Mouse (Mus musculus): Measurements from ENCODE around the gene Dpysl5. TPM values are rescaled to one million over a fixed set of nuclear protein-coding genes. Genes with fewer than 3 reads are reported as not detected.

Dpysl5 gene
- polyA plus RNA-seq, 1 experiment from 2014 or later = 10.4 TPM

DNA sequence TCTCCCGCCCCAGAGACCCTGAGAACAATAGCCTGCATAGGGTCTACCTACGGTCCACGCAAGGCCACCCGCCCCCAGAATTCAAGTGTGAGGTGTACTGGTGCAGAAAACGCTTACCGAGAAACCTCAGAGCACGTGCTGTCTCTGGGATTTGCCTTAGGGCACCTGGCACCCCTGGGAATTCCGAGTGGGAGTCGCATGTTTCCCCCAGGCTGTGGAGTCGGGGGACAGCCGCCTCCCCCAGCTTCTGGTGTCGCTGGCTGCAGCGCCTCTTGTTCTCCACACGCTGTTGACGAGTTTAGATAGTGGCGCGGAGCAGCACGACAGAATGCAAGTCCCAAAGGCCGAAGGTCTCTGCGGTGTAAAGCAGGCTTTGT lies 1.9 kb downstream of the Dpysl5 start:
- no peak for ATAC-seq (replicated peaks; ENCODE audit: low FRiP score, low TSS enrichment, low read depth)
- H3K36me3 ChIP-seq (ENCODE audit: control insufficient read depth, insufficient read depth, low read length) = no peaks in the 10 kb centered on the region
- H3K9me3 ChIP-seq (ENCODE audit: control insufficient read depth, low read length) = no peaks in the 10 kb centered on the region
- peaks cover 54% of the 10 kb centered on the region for H3K27me3 ChIP-seq (replicated peaks; ENCODE audit: control insufficient read depth, insufficient read depth, low read length)
- H3K9ac ChIP-seq (ENCODE audit: low read length) = peak overlapping the region; percentile 45
- H3K4me1 ChIP-seq (replicated peaks; ENCODE audit: control insufficient read depth, insufficient read depth, low read length) = peaks cover 16% of the 10 kb centered on the region
- H3K4me2 ChIP-seq (ENCODE audit: low read length) = peak overlapping the region; percentile 83
- no peak overlapping the region for H3K27ac ChIP-seq (ENCODE audit: low read depth)
- DNase-seq (ENCODE audit: low spot score) = peak; percentile 69
- peak overlapping the region; percentile 41 for H3K4me3 ChIP-seq (ENCODE audit: low read depth, low read length)
- WGBS = under 1% methylated on average over 20 of the region's 20 CpGs

- peak overlapping the region; percentile 45 for H3K9ac ChIP-seq (ENCODE audit: low read length)
Observed at GRCm38 (mm10) chr5:30713691-30714090, 2.3 kb downstream of the Dpysl5 start.

GRCm38 (mm10) chr5:30716311-30716710 lies 4.9 kb downstream of the Dpysl5 start:
- no peak for DNase-seq (ENCODE audit: low spot score)
- no peak for ATAC-seq (replicated peaks; ENCODE audit: low FRiP score, low TSS enrichment, low read depth)
- Histone ChIP-seq H3K4me3 (ENCODE audit: low read depth, low read length) (no peak overlapping the region), H3K27me3 (replicated peaks; ENCODE audit: control insufficient read depth, insufficient read depth, low read length) (peaks cover 40% of the 10 kb centered on the region), H3K4me1 (replicated peaks; ENCODE audit: control insufficient read depth, insufficient read depth, low read length) (peaks cover 16% of the 10 kb centered on the region), H3K36me3 (ENCODE audit: control insufficient read depth, insufficient read depth, low read length) (no peaks in the 10 kb centered on the region), H3K9me3 (ENCODE audit: control insufficient read depth, low read length) (no peaks in the 10 kb centered on the region), H3K27ac (ENCODE audit: low read depth) (no peak overlapping the region), H3K4me2 (ENCODE audit: low read length) (no peak overlapping the region), H3K9ac (ENCODE audit: low read length) (no peak overlapping the region)
- 80% methylated on average over 2 of the region's 2 CpGs for WGBS

More at GRCm38 (mm10) chr5:30713691-30714090, 2.3 kb downstream of the Dpysl5 start:
- Histone ChIP-seq H3K4me3 (ENCODE audit: low read depth, low read length) (peak overlapping the region; percentile 41), H3K4me2 (ENCODE audit: low read length) (peak overlapping the region; percentile 83), H3K36me3 (ENCODE audit: control insufficient read depth, insufficient read depth, low read length) (no peaks in the 10 kb centered on the region), H3K27me3 (replicated peaks; ENCODE audit: control insufficient read depth, insufficient read depth, low read length) (peaks cover 54% of the 10 kb centered on the region), H3K27ac (ENCODE audit: low read depth) (no peak overlapping the region), H3K4me1 (replicated peaks; ENCODE audit: control insufficient read depth, insufficient read depth, low read length) (peaks cover 16% of the 10 kb centered on the region), H3K9me3 (ENCODE audit: control insufficient read depth, low read length) (no peaks in the 10 kb centered on the region)
- WGBS = 21% methylated on average over 11 of the region's 11 CpGs
- DNase-seq (ENCODE audit: low spot score) (no peak), ATAC-seq (replicated peaks; ENCODE audit: low FRiP score, low TSS enrichment, low read depth) (no peak)

DNA sequence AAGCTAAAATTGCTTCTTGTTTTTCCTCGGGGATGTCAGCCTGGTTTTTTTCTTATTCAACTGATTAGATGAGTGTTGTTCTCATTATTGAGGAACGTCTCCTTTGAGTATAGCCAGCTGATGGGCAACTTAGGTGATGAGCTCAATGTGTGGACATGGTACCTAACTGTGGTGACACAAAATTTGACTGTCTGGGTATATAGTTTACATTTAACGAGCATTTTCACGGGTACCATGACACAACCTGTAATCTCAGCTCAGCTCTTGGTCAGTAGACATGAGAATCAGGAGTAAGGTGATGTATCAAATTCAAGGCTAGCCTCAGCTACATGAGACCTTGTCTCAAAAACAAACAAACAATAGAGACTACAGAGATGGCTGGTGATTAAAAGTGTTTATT lies 6.1 kb downstream of the Dpysl5 start:
- Histone ChIP-seq H3K9me3 (ENCODE audit: control insufficient read depth, low read length) (no peaks in the 10 kb centered on the region), H3K9ac (ENCODE audit: low read length) (no peak overlapping the region), H3K4me2 (ENCODE audit: low read length) (no peak overlapping the region), H3K4me3 (ENCODE audit: low read depth, low read length) (no peak overlapping the region), H3K36me3 (ENCODE audit: control insufficient read depth, insufficient read depth, low read length) (no peaks in the 10 kb centered on the region), H3K27ac (ENCODE audit: low read depth) (no peak overlapping the region), H3K27me3 (replicated peaks; ENCODE audit: control insufficient read depth, insufficient read depth, low read length) (peaks cover 28% of the 10 kb centered on the region), H3K4me1 (replicated peaks; ENCODE audit: control insufficient read depth, insufficient read depth, low read length) (peaks cover 10% of the 10 kb centered on the region; the same call in 1 of the 2 replicates)
- 86% methylated on average over 4 of the region's 4 CpGs for WGBS
- DNase-seq (ENCODE audit: low spot score) (no peak), ATAC-seq (replicated peaks; ENCODE audit: low FRiP score, low TSS enrichment, low read depth) (no peak)

DNA sequence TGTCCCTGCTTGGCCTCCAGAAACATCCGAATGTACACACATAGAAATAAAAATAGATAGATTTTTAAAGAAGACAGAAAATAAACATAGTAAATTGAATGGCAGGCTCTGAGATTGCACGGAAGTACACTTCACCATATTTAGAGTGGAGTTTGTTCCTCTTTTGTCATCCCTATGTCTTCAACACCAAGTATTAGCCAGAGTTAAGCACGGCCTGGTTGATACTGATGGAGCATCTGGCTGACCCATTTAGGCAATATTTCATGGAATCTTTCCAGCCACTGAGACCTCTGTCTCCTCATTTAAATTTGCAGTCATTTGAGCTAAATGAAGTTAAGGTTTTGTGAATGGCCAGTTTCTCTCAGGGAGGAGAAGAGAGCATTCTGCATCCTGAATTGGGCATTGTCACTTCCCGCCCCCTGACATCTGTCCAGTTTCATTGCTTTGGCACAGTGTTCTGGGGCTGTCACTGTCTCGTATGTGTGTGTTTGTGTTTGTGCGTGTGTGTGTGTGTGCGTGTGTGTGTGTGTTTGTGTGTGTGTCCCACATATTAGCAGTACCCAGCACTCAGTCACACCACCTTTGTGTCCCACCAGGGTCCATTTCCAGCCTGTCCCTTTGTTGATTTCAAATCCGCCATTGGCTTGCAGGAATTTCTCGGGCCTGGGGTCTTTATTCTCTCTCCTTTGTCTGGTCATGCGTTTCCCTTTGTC lies 6.8 kb downstream of the Dpysl5 start:
- Histone ChIP-seq H3K9me3 (ENCODE audit: control insufficient read depth, low read length) (no peaks in the 10 kb centered on the region), H3K27me3 (replicated peaks; ENCODE audit: control insufficient read depth, insufficient read depth, low read length) (peaks cover 22% of the 10 kb centered on the region), H3K4me1 (replicated peaks; ENCODE audit: control insufficient read depth, insufficient read depth, low read length) (peaks cover 4% of the 10 kb centered on the region; the same call in 1 of the 2 replicates), H3K27ac (ENCODE audit: low read depth) (no peak overlapping the region), H3K36me3 (ENCODE audit: control insufficient read depth, insufficient read depth, low read length) (no peaks in the 10 kb centered on the region), H3K4me3 (ENCODE audit: low read depth, low read length) (no peak overlapping the region), H3K4me2 (ENCODE audit: low read length) (no peak overlapping the region), H3K9ac (ENCODE audit: low read length) (no peak overlapping the region)
- WGBS = 72% methylated on average over 10 of the region's 10 CpGs
- ATAC-seq (replicated peaks; ENCODE audit: low FRiP score, low TSS enrichment, low read depth) = no peak
- no peak for DNase-seq (ENCODE audit: low spot score)

- no peaks in the 10 kb centered on the region for H3K36me3 ChIP-seq (ENCODE audit: control insufficient read depth, insufficient read depth, low read length)
- ATAC-seq (replicated peaks; ENCODE audit: low FRiP score, low TSS enrichment, low read depth) (no peak), DNase-seq (ENCODE audit: low spot score) (no peak)
- no peak overlapping the region for H3K27ac ChIP-seq (ENCODE audit: low read depth)
- no peak overlapping the region for H3K4me2 ChIP-seq (ENCODE audit: low read length)
- 86% methylated on average over 8 of the region's 8 CpGs for WGBS
- H3K4me3 ChIP-seq (ENCODE audit: low read depth, low read length) = no peak overlapping the region
- no peaks in the 10 kb centered on the region for H3K9me3 ChIP-seq (ENCODE audit: control insufficient read depth, low read length)
- no peaks in the 10 kb centered on the region for H3K27me3 ChIP-seq (replicated peaks; ENCODE audit: control insufficient read depth, insufficient read depth, low read length)
- no peaks in the 10 kb centered on the region for H3K4me1 ChIP-seq (replicated peaks; ENCODE audit: control insufficient read depth, insufficient read depth, low read length)
- no peak overlapping the region for H3K9ac ChIP-seq (ENCODE audit: low read length)
Observed at GRCm38 (mm10) chr5:30721935-30722334, 10.6 kb downstream of the Dpysl5 start.

- Histone ChIP-seq H3K9me3 (ENCODE audit: control insufficient read depth, low read length) (no peaks in the 10 kb centered on the region), H3K4me3 (ENCODE audit: low read depth, low read length) (no peak overlapping the region), H3K36me3 (ENCODE audit: control insufficient read depth, insufficient read depth, low read length) (no peaks in the 10 kb centered on the region), H3K27me3 (replicated peaks; ENCODE audit: control insufficient read depth, insufficient read depth, low read length) (no peaks in the 10 kb centered on the region), H3K4me1 (replicated peaks; ENCODE audit: control insufficient read depth, insufficient read depth, low read length) (no peaks in the 10 kb centered on the region), H3K9ac (ENCODE audit: low read length) (no peak overlapping the region), H3K4me2 (ENCODE audit: low read length) (no peak overlapping the region), H3K27ac (ENCODE audit: low read depth) (no peak overlapping the region)
- no peak for DNase-seq (ENCODE audit: low spot score)
- WGBS = 84% methylated on average over 5 of the region's 5 CpGs
- ATAC-seq (replicated peaks; ENCODE audit: low FRiP score, low TSS enrichment, low read depth) = no peak
Observed at GRCm38 (mm10) chr5:30726151-30726693, 14.9 kb downstream of the Dpysl5 start.

DNA sequence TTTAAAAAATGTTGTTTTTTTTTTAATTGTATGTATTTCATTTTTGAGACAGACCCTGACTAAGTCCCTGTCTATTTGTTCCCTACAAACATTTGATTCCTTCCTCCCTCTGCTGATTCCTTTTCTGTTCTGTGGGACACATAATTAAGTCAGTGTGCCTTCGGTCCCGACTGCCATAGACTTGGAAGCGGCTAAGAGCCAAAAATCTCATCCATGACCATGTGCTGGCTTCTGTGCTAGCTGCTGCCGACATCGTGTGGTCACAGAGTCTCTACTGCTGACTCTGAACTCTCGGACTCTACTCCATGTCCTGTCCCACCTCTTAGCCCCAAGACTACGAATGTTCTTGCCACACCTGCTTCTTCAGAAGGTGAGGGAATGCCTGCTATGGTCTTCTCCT lies 21.1 kb downstream of the Dpysl5 start:
- Histone ChIP-seq H3K4me3 (ENCODE audit: low read depth, low read length) (no peak overlapping the region), H3K9ac (ENCODE audit: low read length) (no peak overlapping the region), H3K4me1 (replicated peaks; ENCODE audit: control insufficient read depth, insufficient read depth, low read length) (no peaks in the 10 kb centered on the region), H3K36me3 (ENCODE audit: control insufficient read depth, insufficient read depth, low read length) (no peaks in the 10 kb centered on the region), H3K27me3 (replicated peaks; ENCODE audit: control insufficient read depth, insufficient read depth, low read length) (no peaks in the 10 kb centered on the region), H3K27ac (ENCODE audit: low read depth) (no peak overlapping the region), H3K4me2 (ENCODE audit: low read length) (no peak overlapping the region), H3K9me3 (ENCODE audit: control insufficient read depth, low read length) (no peaks in the 10 kb centered on the region)
- WGBS = 94% methylated on average over 7 of the region's 7 CpGs
- ATAC-seq (replicated peaks; ENCODE audit: low FRiP score, low TSS enrichment, low read depth) = no peak
- no peak for DNase-seq (ENCODE audit: low spot score)

GRCm38 (mm10) chr5:30734666-30735065 lies 23.3 kb downstream of the Dpysl5 start:
- Histone ChIP-seq H3K9ac (ENCODE audit: low read length) (no peak overlapping the region), H3K4me1 (replicated peaks; ENCODE audit: control insufficient read depth, insufficient read depth, low read length) (no peaks in the 10 kb centered on the region; the same call in 1 of the 2 replicates), H3K36me3 (ENCODE audit: control insufficient read depth, insufficient read depth, low read length) (no peaks in the 10 kb centered on the region), H3K4me2 (ENCODE audit: low read length) (no peak overlapping the region), H3K9me3 (ENCODE audit: control insufficient read depth, low read length) (no peaks in the 10 kb centered on the region), H3K27me3 (replicated peaks; ENCODE audit: control insufficient read depth, insufficient read depth, low read length) (no peaks in the 10 kb centered on the region), H3K27ac (ENCODE audit: low read depth) (no peak overlapping the region), H3K4me3 (ENCODE audit: low read depth, low read length) (no peak overlapping the region)
- WGBS = 56% methylated on average over 4 of the region's 4 CpGs
- DNase-seq (ENCODE audit: low spot score) = no peak
- ATAC-seq (replicated peaks; ENCODE audit: low FRiP score, low TSS enrichment, low read depth) = no peak

Measured in intestine, embryonic 14.5 days (tissue).